Mouse (Mus musculus) limb, embryonic 10.5 days (tissue): ENCODE data around the gene Emilin1. TPM values are rescaled to one million over a fixed set of nuclear protein-coding genes. Genes with fewer than 3 reads are reported as not detected.
A peak's percentile ranks its signal among the peaks of the same experiment; 100 is the strongest.

ENCODE experiments used
- DNase-seq: peaks from one replicate; pipeline ENCODE4 v3.0.0-alpha.2; 2017; ENCODE audit warnings: low spot score
- H3K27ac ChIP-seq: fragments of 300-500 bp; sonication (generic); 2 replicates; pipeline ENCODE4 v1.5.1; 2016; ENCODE audit warnings: mild to moderate bottlenecking
- H3K27me3 ChIP-seq: fragments of 300-500 bp; sonication (generic); 2 replicates; pipeline ENCODE4 v1.6.1; 2016; ENCODE audit warnings: low read depth, mild to moderate bottlenecking; ENCODE audit not compliant: poor library complexity, severe bottlenecking
- H3K36me3 ChIP-seq: fragments of 300-500 bp; sonication (generic); 2 replicates; pipeline ENCODE4 v1.6.1; 2016; ENCODE audit warnings: mild to moderate bottlenecking, moderate library complexity
- H3K4me1 ChIP-seq: fragments of 300-500 bp; sonication (generic); 2 replicates; pipeline ENCODE4 v1.6.1; 2016
- H3K4me3 ChIP-seq: fragments of 300-500 bp; sonication (generic); 2 replicates; pipeline ENCODE4 v1.5.1; 2016; ENCODE audit warnings: mild to moderate bottlenecking, moderate library complexity
- H3K9me3 ChIP-seq: fragments of 300-500 bp; sonication (generic); replicated peaks from 2 replicates; pipeline ENCODE4 v1.6.1; 2016; ENCODE audit warnings: mild to moderate bottlenecking
- WGBS: fragments of 180-500 bp; shearing (Covaris S2); methylation state at CpG from one replicate; pipeline ENCODE4 v1.1.7; 2016; 5-methylcytosine and 5-hydroxymethylcytosine counted together
- polyA plus RNA-seq: library from polyadenylated mRNA; unstranded; fragments of >200 nt; fragmentation: Nextera tagmentation; extraction: Ambion mirVana; gene quantifications from 2 replicates; pipeline ENCODE4 v1.2.1, GENCODE M21; 2016

Gene Emilin1
- polyA plus RNA-seq, 1 experiment from 2014 or later = 241 TPM

DNA sequence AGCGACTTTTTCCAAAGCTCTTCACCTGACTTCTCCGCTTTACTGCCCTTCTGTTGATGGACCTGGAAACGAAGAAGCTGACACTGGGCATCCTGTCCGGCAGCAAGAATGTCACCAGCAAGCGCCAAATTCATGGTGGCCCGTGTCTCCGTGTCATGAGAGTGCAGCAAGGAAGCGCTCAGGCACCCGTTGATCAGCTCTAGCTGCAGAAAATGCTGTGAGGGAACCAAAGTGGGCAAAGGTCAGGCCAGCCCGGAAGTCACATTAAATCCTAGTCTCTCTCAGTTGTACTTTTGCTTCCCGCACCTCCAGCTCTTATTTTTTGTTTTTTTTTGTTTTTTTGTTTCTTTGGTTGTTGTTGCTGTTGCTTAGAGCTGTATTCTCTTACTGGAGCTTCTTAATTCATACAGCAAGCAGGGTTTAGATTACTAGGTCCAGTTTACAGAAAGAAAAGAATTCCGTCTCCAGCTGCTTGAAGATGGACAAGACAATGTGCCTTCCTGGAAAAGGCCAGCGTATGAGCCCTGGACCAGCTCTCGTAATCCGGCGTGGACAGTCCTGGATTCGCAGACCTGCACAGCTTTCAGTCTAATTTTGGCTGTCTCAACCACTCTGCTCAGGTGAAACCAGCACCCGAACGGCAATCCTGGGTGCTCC lies 46.1 kb downstream of the Emilin1 start:
- WGBS = 43% methylated on average over 19 of the region's 19 CpGs
- Histone ChIP-seq H3K4me1 (peaks cover 20% of the 10 kb centered on the region), H3K36me3 (peaks cover 40% of the 10 kb centered on the region), H3K27me3 (no peaks in the 10 kb centered on the region), H3K9me3 (no peaks in the 10 kb centered on the region), H3K27ac (peak overlapping the region; percentile 89), H3K4me3 (peak overlapping the region; percentile 92)
- no peak for DNase-seq

DNA sequence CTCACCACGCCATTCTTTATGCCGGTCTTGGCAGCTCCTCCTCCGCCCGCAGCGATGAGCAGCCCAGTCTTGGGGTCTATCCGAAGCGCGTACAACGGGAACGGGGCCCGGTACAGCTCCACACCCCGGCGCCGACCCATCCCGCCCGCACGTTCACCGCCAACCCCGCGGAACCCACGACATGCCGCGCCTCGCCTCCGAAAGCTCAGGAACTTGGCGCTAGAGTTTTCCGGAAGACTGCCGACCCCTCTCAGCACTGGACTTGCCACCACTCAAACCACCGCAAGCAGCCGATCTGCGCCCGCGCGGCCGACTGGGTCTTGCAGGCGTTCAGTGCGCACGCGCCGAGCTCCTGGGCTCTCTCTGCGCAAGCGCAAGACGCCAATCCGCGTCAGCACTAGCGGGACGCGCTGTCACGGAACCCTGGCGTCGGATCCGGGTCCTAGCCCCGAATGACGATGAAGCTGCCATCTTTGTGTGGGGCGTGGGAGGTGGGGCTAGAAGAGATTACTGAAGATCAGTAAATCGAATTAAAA lies 46.8 kb downstream of the Emilin1 start, which contains the start of gene Preb:
Gene Preb, minus strand, starts transcription at position 396 of the 536 bp plus-strand sequence.
- peaks cover 20% of the 10 kb centered on the region for H3K4me1 ChIP-seq
- under 1% methylated on average over 56 of the region's 56 CpGs for WGBS
- DNase-seq = peak; percentile 100
- peak within 1 kb of the TSS; percentile 89 for H3K27ac ChIP-seq
- no peaks in the 10 kb centered on the region for H3K27me3 ChIP-seq
- H3K36me3 ChIP-seq = peaks cover 33% of the 10 kb centered on the region
- H3K9me3 ChIP-seq = no peaks in the 10 kb centered on the region
- peak within 1 kb of the TSS; percentile 92 for H3K4me3 ChIP-seq

DNA sequence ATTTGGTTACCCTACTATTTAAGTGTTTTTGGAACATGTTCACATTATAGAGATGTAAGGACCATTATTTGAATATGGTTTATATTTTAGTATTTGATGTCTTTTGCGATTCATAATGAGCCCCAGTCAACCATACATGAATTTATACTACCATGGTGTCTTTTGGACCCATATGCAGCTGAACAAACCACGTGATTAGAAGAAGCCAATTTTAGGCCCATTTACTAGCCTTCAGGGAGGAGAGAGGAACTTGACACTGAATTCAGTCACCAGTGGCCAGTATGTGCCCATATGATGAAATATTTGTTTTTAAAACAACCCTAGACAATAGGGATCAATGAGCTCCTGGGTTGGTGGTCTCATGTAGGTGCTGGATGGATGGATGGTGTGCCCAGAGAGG lies 47.6 kb downstream of the Emilin1 start:
- no peaks in the 10 kb centered on the region for H3K9me3 ChIP-seq
- H3K27me3 ChIP-seq = no peaks in the 10 kb centered on the region
- DNase-seq = no peak
- peaks cover 25% of the 10 kb centered on the region for H3K36me3 ChIP-seq
- H3K4me3 ChIP-seq = peak overlapping the region; percentile 92
- peak overlapping the region; percentile 89 for H3K27ac ChIP-seq
- 92% methylated on average over 2 of the region's 2 CpGs for WGBS
- peaks cover 20% of the 10 kb centered on the region for H3K4me1 ChIP-seq

- H3K27me3 ChIP-seq = no peaks in the 10 kb centered on the region
- H3K36me3 ChIP-seq = peaks cover 21% of the 10 kb centered on the region
- H3K9me3 ChIP-seq = no peaks in the 10 kb centered on the region
- peaks cover 20% of the 10 kb centered on the region for H3K4me1 ChIP-seq
- no peak for DNase-seq
- WGBS = 74% methylated on average over 10 of the region's 10 CpGs
- H3K27ac ChIP-seq = no peak overlapping the region
- no peak overlapping the region for H3K4me3 ChIP-seq
Measured at GRCm38 (mm10) chr5:30961545-30962505, 48.6 kb downstream of the Emilin1 start.

DNA sequence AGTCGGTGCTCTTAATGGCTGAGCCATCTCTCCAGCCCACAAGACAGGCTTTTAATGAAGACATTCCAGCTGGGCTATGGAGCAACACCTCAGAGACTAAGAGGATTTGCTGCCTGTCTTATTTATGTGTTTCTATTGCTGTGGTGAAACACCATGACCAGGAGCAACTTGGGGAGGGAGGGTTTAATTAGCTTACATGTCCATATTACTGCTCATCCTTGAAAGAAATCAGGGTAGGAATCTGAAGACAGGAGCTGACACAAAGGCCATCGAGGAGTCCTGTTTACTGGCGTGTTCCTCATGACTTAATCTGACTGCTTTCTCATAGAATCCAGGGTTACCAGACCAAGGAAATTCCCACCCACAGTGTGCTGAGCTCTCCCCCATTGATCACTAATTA lies 50.7 kb downstream of the Emilin1 start:
- Histone ChIP-seq H3K36me3 (peaks cover 4% of the 10 kb centered on the region), H3K9me3 (no peaks in the 10 kb centered on the region), H3K27ac (no peak overlapping the region), H3K4me3 (no peak overlapping the region), H3K27me3 (no peaks in the 10 kb centered on the region), H3K4me1 (peaks cover 6% of the 10 kb centered on the region)
- no peak for DNase-seq
- 76% methylated on average over 3 of the region's 3 CpGs for WGBS

- 0 out of 2 replicates have a peak, but pooled peaks cover 2% of the 10 kb centered on the region for H3K27me3 ChIP-seq
- H3K9me3 ChIP-seq = no peaks in the 10 kb centered on the region
- no peak overlapping the region for H3K4me3 ChIP-seq
- no peak for DNase-seq
- no peak overlapping the region for H3K27ac ChIP-seq
- H3K36me3 ChIP-seq = no peaks in the 10 kb centered on the region
- H3K4me1 ChIP-seq = no peaks in the 10 kb centered on the region
- 95% methylated on average over 4 of the region's 4 CpGs for WGBS
Measured at GRCm38 (mm10) chr5:30966189-30966588, 53.0 kb downstream of the Emilin1 start.

DNA sequence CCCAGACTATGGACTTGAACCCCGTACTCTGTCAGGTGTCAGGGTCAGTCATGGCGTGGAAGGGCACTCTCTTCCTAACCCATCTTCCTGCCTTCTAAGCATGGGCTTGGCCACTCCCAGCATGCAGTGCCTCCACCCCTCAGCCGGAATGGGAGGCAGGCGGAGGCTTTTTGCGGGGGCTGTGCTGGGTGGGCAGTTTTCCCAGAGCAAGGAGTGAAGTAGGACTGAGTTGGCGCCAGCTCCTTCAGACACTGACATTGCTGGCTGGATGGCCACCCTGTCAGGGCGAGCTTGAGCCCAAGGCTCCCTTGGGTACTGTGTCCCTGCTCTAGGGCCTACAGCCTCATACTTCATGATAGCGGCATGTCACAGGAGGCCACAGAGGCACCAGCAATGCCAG lies 55.2 kb downstream of the Emilin1 start, which contains the start of gene Tcf23:
Gene Tcf23, plus strand, starts transcription at position 247 of the 400 bp plus-strand sequence.
- H3K27ac ChIP-seq = no peak within 1 kb of the TSS

DNA sequence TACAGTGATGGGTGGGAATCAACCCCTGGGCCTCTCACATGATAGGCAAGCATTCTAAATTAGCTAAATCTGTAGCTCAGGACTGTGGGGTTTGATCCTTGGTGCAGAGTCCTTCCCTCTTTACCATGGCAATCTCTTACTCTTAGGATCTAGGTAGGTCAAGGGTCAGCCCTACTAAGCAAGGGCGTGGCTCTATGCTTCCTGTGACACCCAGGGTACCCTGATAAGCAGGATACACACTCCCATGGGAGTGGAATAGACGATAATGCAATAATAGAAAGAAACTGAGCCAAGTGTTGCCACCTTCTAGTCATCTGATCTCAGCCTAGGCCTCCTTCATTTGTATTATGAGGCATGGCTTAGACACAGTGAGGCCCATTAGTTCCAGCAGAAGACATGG lies 56.2 kb downstream of the Emilin1 start:
- H3K27ac ChIP-seq = no peak overlapping the region
- H3K4me1 ChIP-seq = peaks cover 12% of the 10 kb centered on the region
- no peaks in the 10 kb centered on the region for H3K9me3 ChIP-seq
- 0 out of 2 replicates have a peak, but pooled peaks cover 2% of the 10 kb centered on the region for H3K27me3 ChIP-seq
- no peaks in the 10 kb centered on the region for H3K36me3 ChIP-seq
- no peak overlapping the region for H3K4me3 ChIP-seq
- WGBS = 83% methylated on average over 2 of the region's 2 CpGs
- no peak for DNase-seq

More for the DNA sequence above, 55.2 kb downstream of the Emilin1 start, which contains the start of gene Tcf23:
- no peak for DNase-seq
- Histone ChIP-seq H3K9me3 (no peaks in the 10 kb centered on the region), H3K36me3 (no peaks in the 10 kb centered on the region), H3K27me3 (0 out of 2 replicates have a peak, but pooled peaks cover 2% of the 10 kb centered on the region), H3K4me3 (no peak within 1 kb of the TSS), H3K4me1 (peaks cover 2% of the 10 kb centered on the region; the same call in 1 of the 2 replicates)
- WGBS = 79% methylated on average over 8 of the region's 8 CpGs

Other genes starting within 250 kb of the Emilin1 start
- gene Cenpa, start 246.6 kb upstream of the Emilin1 start, polyA plus RNA-seq = 508 and 523 TPM in 2 replicates
- 4.3 and 4.9 TPM in 2 replicates for gene Dpysl5, start 201.8 kb upstream of the Emilin1 start, polyA plus RNA-seq
- gene Mapre3, start 98.8 kb upstream of the Emilin1 start, polyA plus RNA-seq = 12.2 and 17.0 TPM in 2 replicates
- 68.7 and 82.4 TPM in 2 replicates for gene Tmem214, start 45.4 kb upstream of the Emilin1 start, polyA plus RNA-seq
- gene Agbl5, start 24.7 kb upstream of the Emilin1 start, polyA plus RNA-seq = 20.4 and 29.9 TPM in 2 replicates
- gene Ost4, start 5.6 kb upstream of the Emilin1 start, polyA plus RNA-seq = 403 and 414 TPM in 2 replicates
- 7.1 and 7.8 TPM in 2 replicates for gene Khk, start 8.0 kb downstream of the Emilin1 start, polyA plus RNA-seq
- gene Cgref1, start 32.2 kb downstream of the Emilin1 start, polyA plus RNA-seq = 1.0 and 2.5 TPM in 2 replicates
- 139 and 142 TPM in 2 replicates for gene Preb, start 47.0 kb downstream of the Emilin1 start, polyA plus RNA-seq
- gene Tcf23, start 55.3 kb downstream of the Emilin1 start, polyA plus RNA-seq = not detected in 2 replicates
- 51.8 and 69.7 TPM in 2 replicates for gene Atraid, start 134.9 kb downstream of the Emilin1 start, polyA plus RNA-seq
- gene Slc5a6, start 135.5 kb downstream of the Emilin1 start, polyA plus RNA-seq = 10.4 and 10.8 TPM in 2 replicates
- 63.1 and 71.3 TPM in 2 replicates for gene Cad, start 141.4 kb downstream of the Emilin1 start, polyA plus RNA-seq
- gene Dnajc5g, start 192.9 kb downstream of the Emilin1 start, polyA plus RNA-seq = not detected in 2 replicates
- 0.24 and 0.26 TPM in 2 replicates for gene Slc30a3, start 194.8 kb downstream of the Emilin1 start, polyA plus RNA-seq
- gene Trim54, start 203.3 kb downstream of the Emilin1 start, polyA plus RNA-seq = 0.23 TPM in 1 of 2 replicates, not detected in the other
- gene Ucn, start 225.4 kb downstream of the Emilin1 start, polyA plus RNA-seq = not detected in 2 replicates
- 54.2 and 66.0 TPM in 2 replicates for gene Mpv17, start 240.8 kb downstream of the Emilin1 start, polyA plus RNA-seq